Mouse (Mus musculus) lung, embryonic 14.5 days (tissue): ENCODE measurements at regions not wholly inside any gene's neighbourhood (a gene's known extent, or its start where the extent isn't known, plus 50 kb on each side); places are given as distances from the start of the nearest gene placed in this dataset.

ENCODE experiments used
- ATAC-seq: fragments of 200-750 bp; cut with Nextera tagmentation; 2 replicates; pipeline ENCODE4 v1.8.0; 2017; ENCODE audit warnings: mild to moderate bottlenecking, moderate TSS enrichment, moderate library complexity; ENCODE audit not compliant: insufficient read depth
- DNase-seq: peaks from one replicate; pipeline ENCODE4 v3.0.0-alpha.2; 2015
- H3K27ac ChIP-seq: fragments of 300-500 bp; sonication (generic); 2 replicates; pipeline ENCODE4 v1.5.1; 2014; ENCODE audit warnings: low read depth, mild to moderate bottlenecking, moderate library complexity
- H3K27me3 ChIP-seq: fragments of 300-500 bp; sonication (generic); 2 replicates; pipeline ENCODE4 v1.6.1; 2014; ENCODE audit warnings: low read length, control low read depth; ENCODE audit not compliant: insufficient read depth
- H3K36me3 ChIP-seq: fragments of 300-500 bp; sonication (generic); 2 replicates; pipeline ENCODE4 v1.6.1; 2014; ENCODE audit warnings: control low read depth; ENCODE audit not compliant: insufficient read depth
- H3K4me1 ChIP-seq: fragments of 300-500 bp; sonication (generic); 2 replicates; pipeline ENCODE4 v1.6.1; 2014; ENCODE audit warnings: antibody characterized with exemption, control low read depth; ENCODE audit not compliant: insufficient read depth
- H3K4me2 ChIP-seq: fragments of 300-500 bp; sonication (generic); 2 replicates; pipeline ENCODE4 v1.6.1; 2014; ENCODE audit warnings: mild to moderate bottlenecking
- H3K4me3 ChIP-seq: fragments of 300-500 bp; sonication (generic); 2 replicates; pipeline ENCODE4 v1.5.1; 2014; ENCODE audit warnings: low read depth, low read length
- H3K9ac ChIP-seq: fragments of 300-500 bp; sonication (generic); 2 replicates; pipeline ENCODE4 v1.6.1; 2014
- H3K9me3 ChIP-seq: fragments of 300-500 bp; sonication (generic); 2 replicates; pipeline ENCODE4 v1.6.1; 2016; ENCODE audit warnings: low read depth, low read length, control low read depth
- CTCF ChIP-seq: IDR thresholded peaks from 2 replicates; pipeline ENCODE4 v1.5.1; 2016; ENCODE audit warnings: antibody characterized with exemption, low read depth
- WGBS: fragments of 180-500 bp; shearing (Covaris S2); extraction: QIAGEN DNeasy Blood & Tissue Kit; methylation state at CpG from one replicate; pipeline ENCODE4 v1.1.7; 2014; 5-methylcytosine and 5-hydroxymethylcytosine counted together

GRCm38 (mm10) chr16:9457574-9457973 is 537.8 kb downstream of the Grin2a start:
- DNase-seq (no peak), ATAC-seq (no peak)
- no peaks in the 10 kb centered on the region for H3K27me3 ChIP-seq
- H3K9ac ChIP-seq, result no peak overlapping the region
- no peak overlapping the region for H3K4me2 ChIP-seq
- no peaks in the 10 kb centered on the region for H3K36me3 ChIP-seq
- H3K9me3 ChIP-seq, result no peaks in the 10 kb centered on the region
- no peak overlapping the region for H3K27ac ChIP-seq
- TF ChIP-seq CTCF, result no peak
- no peak overlapping the region for H3K4me3 ChIP-seq
- WGBS, result 55% methylated on average over 6 of the region's 6 CpGs
- no peaks in the 10 kb centered on the region for H3K4me1 ChIP-seq

- Histone ChIP-seq H3K27me3 (no peaks in the 10 kb centered on the region), H3K36me3 (no peaks in the 10 kb centered on the region), H3K27ac (no peak overlapping the region), H3K4me1 (no peaks in the 10 kb centered on the region), H3K4me3 (no peak overlapping the region), H3K9me3 (no peaks in the 10 kb centered on the region), H3K9ac (no peak overlapping the region), H3K4me2 (no peak overlapping the region)
- TF ChIP-seq CTCF, result no peak
- 86% methylated on average over 3 of the region's 3 CpGs for WGBS
- ATAC-seq (no peak), DNase-seq (no peak)
Observed at GRCm38 (mm10) chr16:9462497-9462896, 532.9 kb downstream of the Grin2a start.

- Histone ChIP-seq H3K36me3 (no peaks in the 10 kb centered on the region), H3K9ac (no peak overlapping the region), H3K4me2 (no peak overlapping the region), H3K27me3 (no peaks in the 10 kb centered on the region), H3K27ac (no peak overlapping the region), H3K9me3 (no peaks in the 10 kb centered on the region), H3K4me1 (no peaks in the 10 kb centered on the region), H3K4me3 (no peak overlapping the region)
- 49% methylated on average over 4 of the region's 4 CpGs for WGBS
- DNase-seq (peak; percentile 30), ATAC-seq (no peak)
- TF ChIP-seq CTCF, result peak; percentile 43
Observed at GRCm38 (mm10) chr16:9469394-9469793, 526.0 kb downstream of the Grin2a start.

- ATAC-seq (no peak), DNase-seq (peak; percentile 23)
- Histone ChIP-seq H3K9ac (no peak overlapping the region), H3K9me3 (no peaks in the 10 kb centered on the region), H3K27me3 (no peaks in the 10 kb centered on the region), H3K4me1 (no peaks in the 10 kb centered on the region), H3K36me3 (no peaks in the 10 kb centered on the region), H3K27ac (no peak overlapping the region), H3K4me2 (no peak overlapping the region), H3K4me3 (no peak overlapping the region)
- 57% methylated on average over 1 of the region's 1 CpGs for WGBS
- TF ChIP-seq CTCF, result no peak
Observed at GRCm38 (mm10) chr16:9485291-9485690, 510.1 kb downstream of the Grin2a start.

GRCm38 (mm10) chr16:9498301-9498700 is 497.1 kb downstream of the Grin2a start:
- TF ChIP-seq CTCF, result no peak
- Histone ChIP-seq H3K4me3 (no peak overlapping the region), H3K4me1 (no peaks in the 10 kb centered on the region), H3K27ac (no peak overlapping the region), H3K4me2 (no peak overlapping the region), H3K9ac (no peak overlapping the region), H3K27me3 (no peaks in the 10 kb centered on the region), H3K9me3 (no peaks in the 10 kb centered on the region), H3K36me3 (no peaks in the 10 kb centered on the region)
- ATAC-seq (no peak), DNase-seq (no peak)
- WGBS, result 48% methylated on average over 2 of the region's 2 CpGs

- WGBS, result 4% methylated on average over 4 of the region's 4 CpGs
- H3K27me3 ChIP-seq, result no peaks in the 10 kb centered on the region
- ATAC-seq (peak; percentile 96), DNase-seq (peak; percentile 88)
- H3K4me3 ChIP-seq, result no peak overlapping the region
- no peak overlapping the region for H3K9ac ChIP-seq
- no peaks in the 10 kb centered on the region for H3K4me1 ChIP-seq
- H3K9me3 ChIP-seq, result no peaks in the 10 kb centered on the region
- no peak overlapping the region for H3K4me2 ChIP-seq
- no peak for TF ChIP-seq CTCF
- H3K36me3 ChIP-seq, result no peaks in the 10 kb centered on the region
- no peak overlapping the region for H3K27ac ChIP-seq
Observed at GRCm38 (mm10) chr16:9501713-9502112, 493.6 kb downstream of the Grin2a start.

- no peaks in the 10 kb centered on the region for H3K36me3 ChIP-seq
- no peaks in the 10 kb centered on the region for H3K4me1 ChIP-seq
- DNase-seq (no peak), ATAC-seq (no peak)
- no peak for TF ChIP-seq CTCF
- no peak overlapping the region for H3K4me3 ChIP-seq
- H3K9me3 ChIP-seq, result no peaks in the 10 kb centered on the region
- no peak overlapping the region for H3K27ac ChIP-seq
- H3K27me3 ChIP-seq, result no peaks in the 10 kb centered on the region
- 88% methylated on average over 1 of the region's 1 CpGs for WGBS
- no peak overlapping the region for H3K9ac ChIP-seq
- no peak overlapping the region for H3K4me2 ChIP-seq
Observed at GRCm38 (mm10) chr16:9509666-9510065, 485.7 kb downstream of the Grin2a start.

GRCm38 (mm10) chr16:9514538-9514937 is 480.8 kb downstream of the Grin2a start:
- no peaks in the 10 kb centered on the region for H3K4me1 ChIP-seq
- no peaks in the 10 kb centered on the region for H3K27me3 ChIP-seq
- no peak overlapping the region for H3K27ac ChIP-seq
- H3K36me3 ChIP-seq, result no peaks in the 10 kb centered on the region
- no peak for ATAC-seq
- no peak overlapping the region for H3K4me2 ChIP-seq
- H3K9me3 ChIP-seq, result no peaks in the 10 kb centered on the region
- 54% methylated on average over 4 of the region's 4 CpGs for WGBS
- no peak overlapping the region for H3K9ac ChIP-seq
- H3K4me3 ChIP-seq, result no peak overlapping the region
- no peak for DNase-seq
- no peak for TF ChIP-seq CTCF
